Mouse (Mus musculus) T-cell, adult 2 months (primary cell): Measurements from ENCODE around the gene Acap3.

Source experiments
- DNase-seq: peaks from one replicate; pipeline ENCODE4 v3.0.0; 2022; ENCODE audit warnings: low spot score

Gene Acap3

GRCm38 (mm10) chr4:155943049-155943452 lies 51.4 kb downstream of the Acap3 start:
- no peak for DNase-seq

DNA sequence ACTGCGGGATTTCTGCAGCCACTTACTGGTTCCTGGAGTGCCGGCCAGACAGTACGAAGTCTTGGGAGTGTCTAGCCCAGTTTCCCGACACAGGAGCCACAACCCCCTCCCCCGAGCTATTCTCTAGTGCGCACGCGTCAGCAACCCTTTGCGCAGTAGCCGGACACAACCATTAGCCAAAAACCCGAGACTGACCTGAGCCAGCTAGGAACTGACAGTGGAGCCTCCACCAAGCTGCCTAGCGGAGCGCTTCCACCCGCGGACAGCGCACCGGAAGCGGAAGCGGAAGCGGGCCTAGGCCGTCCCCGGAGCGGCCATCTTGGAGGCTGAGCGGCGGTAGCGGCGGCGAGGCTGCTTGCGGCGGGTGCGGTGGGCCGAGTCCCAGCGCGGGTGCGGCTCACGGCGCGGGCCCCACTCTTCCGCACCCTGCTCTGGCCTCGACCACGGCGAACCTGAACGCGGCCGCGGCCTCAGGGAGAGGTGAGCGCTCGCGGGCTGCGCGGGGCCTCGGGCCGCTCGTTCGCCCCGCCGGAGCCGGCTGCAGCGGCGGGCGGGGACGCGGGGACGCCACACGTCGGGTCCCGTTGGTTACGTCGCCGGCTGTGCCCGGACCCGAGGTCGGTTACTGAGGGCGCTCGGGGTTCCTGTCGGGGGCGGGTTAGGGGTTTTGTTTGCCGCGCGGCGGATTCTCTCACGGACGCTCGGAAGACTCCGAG lies 52.1 kb downstream of the Acap3 start, which contains the start of gene Ube2j2:
Ube2j2 (plus strand) TSS at position 298 of the 716 bp plus-strand sequence.
- peak; percentile 91 for DNase-seq

- DNase-seq, result peak; percentile 14
Measured at GRCm38 (mm10) chr4:155944271-155944670, 52.6 kb downstream of the Acap3 start.

- no peak for DNase-seq
Measured at GRCm38 (mm10) chr4:155947094-155947493, 55.5 kb downstream of the Acap3 start.

DNA sequence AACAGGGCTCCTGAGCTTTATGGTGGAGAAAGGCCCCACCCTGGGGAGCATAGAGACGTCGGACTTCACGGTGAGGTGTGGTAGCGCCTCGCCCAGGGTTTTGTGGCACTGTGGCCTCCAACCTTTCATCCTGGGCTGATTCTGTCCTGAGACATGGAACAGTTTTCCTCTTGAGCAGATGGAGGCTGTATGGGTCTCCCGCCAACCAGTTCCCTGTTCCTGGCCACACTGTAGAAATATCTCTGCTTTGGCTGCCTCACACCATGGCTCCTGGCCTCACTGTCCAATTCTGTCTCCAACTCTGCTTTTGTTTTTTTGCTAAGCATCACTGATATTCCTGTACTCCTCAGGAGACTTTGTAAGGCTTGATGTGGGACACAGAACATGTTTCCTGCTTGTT lies 63.9 kb downstream of the Acap3 start:
- no peak for DNase-seq
